Comparison of ENCODE assay signal across 25 mouse cellular contexts in genomic region chr4:130990966-130991365, GRCm38 (mm10). TPM values are rescaled to one million over a fixed set of nuclear protein-coding genes. Genes with fewer than 3 reads are reported as not detected.
DNase-seq lines count a peak whose midpoint lies in the region; ATAC-seq and TF ChIP-seq lines count a peak whose summit lies in the region.
"Had no signal": no experiment of that assay in that cellular context is flagged by ENCODE, and none has a peak within 500 bp of the region (broad histone marks: within the 10 kb centered on the region; RNA-seq: fewer than 3 reads in every experiment).

No protein-coding gene starts in this region.

- H3K36me3 ChIP-seq in midbrain, embryonic 16.5 days (ENCODE audit: control insufficient read depth, insufficient read depth, low read length) = no peaks in the 10 kb centered on the region
- no peaks in the 10 kb centered on the region for H3K36me3 ChIP-seq in midbrain, postnatal 0 days (ENCODE audit: insufficient read depth, low read length)
- H3K36me3 ChIP-seq: G1E had no signal

- H3K4me1 ChIP-seq in midbrain, embryonic 16.5 days (ENCODE audit: control insufficient read depth, insufficient read depth, low read length) = no peaks in the 10 kb centered on the region
- no peaks in the 10 kb centered on the region for H3K4me1 ChIP-seq in midbrain, postnatal 0 days (ENCODE audit: insufficient read depth, low read length)

- H3K4me3 ChIP-seq in midbrain, embryonic 16.5 days (ENCODE audit: low read depth, low read length) = no peak overlapping the region
- no peak overlapping the region for H3K4me3 ChIP-seq in midbrain, postnatal 0 days (ENCODE audit: low read depth, low read length)

- WGBS in midbrain, embryonic 16.5 days = 94% methylated on average over 5 of the region's 5 CpGs
- 93% methylated on average over 5 of the region's 5 CpGs for WGBS in midbrain, postnatal 0 days

- no peak overlapping the region for H3K4me2 ChIP-seq in midbrain, embryonic 16.5 days (ENCODE audit: low read length)
- no peak overlapping the region for H3K4me2 ChIP-seq in midbrain, postnatal 0 days (ENCODE audit: low read depth, low read length, poor library complexity, severe bottlenecking)

- DNase-seq in frontal cortex, adult 2 months (ENCODE audit: extremely low spot score in 1 of 2, low spot score in 1 of 2) = no peak
- DNase-seq in brain, adult 2 months (ENCODE audit: low read depth, low spot score) = peak; percentile 42
- peak; percentile 13 for DNase-seq in telencephalon, adult 2 months (ENCODE audit: low read depth, low spot score)
- no peak for DNase-seq in midbrain, postnatal 0 days (ENCODE audit: low spot score)
- DNase-seq: adrenal gland, adult 2 months; adrenal gland, adult 8-10 months; adrenal gland, postnatal 10 days; adrenal gland, postnatal 14 days; adrenal gland, postnatal 25 days; adrenal gland, postnatal 36 days; B cell, adult 2 months; cerebellum, adult 11 months; cerebellum, adult 11-12 months; cerebellum, adult 18-20 months; cerebellum, adult 2 months had no signal

- TF ChIP-seq CTCF in midbrain, postnatal 0 days (IDR thresholded peaks at IDR 0.05) = no peak

- no peaks in the 10 kb centered on the region for H3K27me3 ChIP-seq in midbrain, embryonic 16.5 days (ENCODE audit: control insufficient read depth, insufficient read depth, low read depth, low read length)
- no peaks in the 10 kb centered on the region for H3K27me3 ChIP-seq in midbrain, postnatal 0 days (ENCODE audit: insufficient read depth, low read length)

- H3K27ac ChIP-seq in midbrain, embryonic 16.5 days (ENCODE audit: low read length) = no peak overlapping the region
- no peak overlapping the region for H3K27ac ChIP-seq in midbrain, postnatal 0 days (ENCODE audit: low read depth, low read length)

- peak; percentile 72; the same call in 1 of the 2 replicates for ATAC-seq in frontal cortex, adult (ENCODE audit: low TSS enrichment)
- ATAC-seq in midbrain, embryonic 16.5 days = no peak
- ATAC-seq in midbrain, postnatal 0 days (ENCODE audit: low FRiP score) = no peak
- ATAC-seq: activated CD4-positive, CD25-positive, alpha-beta regulatory T cell, adult 4 months; CD4-positive, CD25-positive, alpha-beta regulatory T cell, adult 4 months; Patski had no signal

- H3K9me3 ChIP-seq in midbrain, embryonic 16.5 days (replicated peaks; ENCODE audit: control insufficient read depth, low read length, poor library complexity, severe bottlenecking) = no peaks in the 10 kb centered on the region
- H3K9me3 ChIP-seq in midbrain, postnatal 0 days (ENCODE audit: low read length) = no peaks in the 10 kb centered on the region

- no peak overlapping the region for H3K9ac ChIP-seq in midbrain, embryonic 16.5 days (ENCODE audit: low read depth, low read length)
- no peak overlapping the region for H3K9ac ChIP-seq in midbrain, postnatal 0 days (replicated peaks; ENCODE audit: low read length, poor library complexity, severe bottlenecking)

RNA-seq across cellular contexts. Expression of gene Matn1, which starts 46.8 kb away (rescaled TPM):
- 0.65 and 0.82 TPM in 2 replicates for polyA plus RNA-seq in frontal cortex, adult 2 months (2012; rRNA removed)
- 0.29 TPM in 1 of 2 replicates, not detected in the other for polyA plus RNA-seq in midbrain, embryonic 16.5 days (2015; fragmentation: Nextera tagmentation; extraction: Ambion mirVana)
- total RNA-seq in midbrain, postnatal 0 days (2014; rRNA removed) = 0.38 TPM in 1 of 2 replicates, not detected in the other
- 0.20 and 0.27 TPM in 2 replicates for polyA plus RNA-seq in midbrain, postnatal 0 days (2015; fragmentation: Nextera tagmentation; extraction: Ambion mirVana)
- total RNA-seq: adrenal gland, adult 18-20 months; adrenal gland, adult 2 months; adrenal gland, adult 8-10 months; adrenal gland, postnatal 10 days; adrenal gland, postnatal 14 days; adrenal gland, postnatal 25 days; adrenal gland, postnatal 36 days; adrenal gland, postnatal 4 days; MEL had no signal
- polyA plus RNA-seq: adrenal gland, adult 2 months; C2C12; CD4-positive, CD25-positive, alpha-beta regulatory T cell, adult 4 months; Patski had no signal

Comparison
In these comparisons a context has a peak if more than half of its experiments do, and no peak if none do; other contexts are left out.
1. DNase-seq: peak in brain, adult 2 months (single experiment) and telencephalon, adult 2 months (single experiment); none in frontal cortex, adult 2 months (0 of 2) and midbrain, postnatal 0 days (single experiment).